Mouse (Mus musculus) C3H10T1/2 (cell line): ENCODE data around the gene C2cd4b. TPM values are rescaled to one million over a fixed set of nuclear protein-coding genes. Genes with fewer than 3 reads are reported as not detected.

Source experiments
- polyA plus RNA-seq, 2 experiments: library from polyadenylated mRNA; unstranded; fragments of >200 nt; fragmentation: generic; extraction: Trizol; gene quantifications; one replicate each; pipeline ENCODE4 v1.2.1; 2012; ENCODE audit warnings: missing spikeins in 2 of 2

Gene C2cd4b
- polyA plus RNA-seq: not detected

GRCm38 (mm10) chr9:67759163-67759955, at the start of gene C2cd4b:
C2cd4b (plus strand) TSS chr9:67759437.

Other genes starting within 250 kb of the C2cd4b start
- 10 to 100 TPM in 1 of 2 experiments, 1 to 10 TPM in 1; 3.1 to 19.9 TPM for gene Tln2, start 199.7 kb upstream of the C2cd4b start, polyA plus RNA-seq
- gene C2cd4a, start 72.9 kb downstream of the C2cd4b start, polyA plus RNA-seq: under 1 TPM in 1 of 2 experiments, not detected in 1; 0.04 TPM
- gene Vps13c, start 81.0 kb downstream of the C2cd4b start, polyA plus RNA-seq: 1 to 10 TPM in 1 of 2 experiments, under 1 TPM in 1; 0.23 to 4.2 TPM